Mouse (Mus musculus) retina, postnatal 1 day (tissue): ENCODE data around the gene Arpc2.

ENCODE experiments used
- DNase-seq: peaks from one replicate; pipeline ENCODE4 v3.0.0-alpha.2; 2012

Arpc2 gene

DNA sequence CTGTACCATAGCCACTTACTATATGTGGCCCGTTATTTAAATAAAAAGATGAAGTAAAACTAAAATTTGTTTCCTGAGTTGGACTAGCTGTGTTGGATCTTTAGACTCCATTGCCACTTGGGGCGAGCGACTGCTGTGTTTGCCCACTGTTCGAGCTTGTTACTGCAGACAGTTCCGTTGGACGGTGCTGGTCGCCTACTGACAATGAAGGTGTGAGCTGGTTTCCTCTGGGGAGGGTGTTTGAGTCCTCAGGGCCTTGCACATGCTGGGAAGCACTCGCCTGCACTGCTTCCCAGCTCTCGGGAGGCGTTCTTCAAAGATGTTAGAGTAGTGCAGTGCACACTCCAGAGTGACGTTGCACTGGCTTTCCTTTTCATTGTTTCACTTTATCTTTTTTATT lies 3.7 kb downstream of the Arpc2 start:
- DNase-seq: no peak

DNA sequence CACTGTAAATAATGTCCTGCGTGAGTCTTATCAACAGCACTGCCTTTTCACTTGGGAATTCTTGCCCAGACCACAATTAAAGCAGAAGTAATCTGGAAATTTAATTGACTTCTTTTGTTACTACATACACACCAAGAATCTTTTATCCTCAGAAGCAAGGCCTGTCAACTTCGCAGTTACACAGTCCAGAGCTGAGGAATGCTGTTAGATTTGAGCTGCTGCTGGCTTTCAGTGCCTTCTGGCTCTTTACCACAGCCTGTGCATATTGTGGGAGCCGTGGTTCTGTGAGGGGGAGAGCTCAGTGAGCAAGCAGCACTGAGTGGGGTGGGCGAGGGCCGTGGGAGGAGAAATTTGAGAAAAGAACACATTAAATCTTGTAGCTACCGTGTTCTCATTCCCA lies 4.4 kb downstream of the Arpc2 start:
- DNase-seq: no peak

DNA sequence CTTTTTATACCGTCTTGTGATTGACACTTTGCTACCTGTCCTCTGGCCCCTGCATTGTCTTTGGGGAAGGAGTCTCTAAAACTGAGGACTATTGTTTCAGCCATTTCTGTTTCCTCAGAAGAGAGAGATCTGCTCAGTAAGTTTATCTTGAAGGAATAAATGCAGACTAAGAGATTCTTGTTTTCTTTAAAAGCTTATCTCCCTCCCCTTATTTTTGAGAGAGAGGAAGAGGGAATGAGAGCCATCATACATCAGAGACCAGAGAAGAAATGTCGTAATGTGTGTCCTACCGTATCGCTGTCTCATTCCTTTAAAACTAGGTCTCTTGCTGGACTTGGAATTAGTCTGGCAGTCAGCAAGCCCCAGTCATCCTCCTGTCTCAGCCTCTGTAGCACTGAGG lies 4.9 kb downstream of the Arpc2 start:
- no peak for DNase-seq

DNA sequence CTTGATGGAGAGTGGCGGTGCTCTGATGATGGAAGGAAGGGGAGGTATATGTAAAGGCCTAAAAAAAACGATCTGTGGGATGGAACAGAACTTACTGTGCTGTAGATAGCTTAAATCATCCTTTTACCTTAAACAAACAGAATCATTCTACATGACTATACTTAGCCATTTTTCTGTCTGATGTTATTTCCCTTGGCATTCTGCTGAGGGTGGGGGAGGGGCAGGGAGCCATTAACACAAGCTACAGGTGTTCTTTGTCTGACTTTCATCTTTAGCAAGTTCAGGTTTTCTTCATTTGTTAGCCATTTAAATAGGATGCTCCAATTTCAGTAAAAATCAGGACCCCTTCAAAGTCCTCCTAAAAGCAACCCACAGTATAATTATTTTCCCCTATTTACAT lies 9.6 kb downstream of the Arpc2 start:
- no peak for DNase-seq

GRCm38 (mm10) chr1:74248799-74249198 lies 12.9 kb downstream of the Arpc2 start:
- DNase-seq: no peak

DNA sequence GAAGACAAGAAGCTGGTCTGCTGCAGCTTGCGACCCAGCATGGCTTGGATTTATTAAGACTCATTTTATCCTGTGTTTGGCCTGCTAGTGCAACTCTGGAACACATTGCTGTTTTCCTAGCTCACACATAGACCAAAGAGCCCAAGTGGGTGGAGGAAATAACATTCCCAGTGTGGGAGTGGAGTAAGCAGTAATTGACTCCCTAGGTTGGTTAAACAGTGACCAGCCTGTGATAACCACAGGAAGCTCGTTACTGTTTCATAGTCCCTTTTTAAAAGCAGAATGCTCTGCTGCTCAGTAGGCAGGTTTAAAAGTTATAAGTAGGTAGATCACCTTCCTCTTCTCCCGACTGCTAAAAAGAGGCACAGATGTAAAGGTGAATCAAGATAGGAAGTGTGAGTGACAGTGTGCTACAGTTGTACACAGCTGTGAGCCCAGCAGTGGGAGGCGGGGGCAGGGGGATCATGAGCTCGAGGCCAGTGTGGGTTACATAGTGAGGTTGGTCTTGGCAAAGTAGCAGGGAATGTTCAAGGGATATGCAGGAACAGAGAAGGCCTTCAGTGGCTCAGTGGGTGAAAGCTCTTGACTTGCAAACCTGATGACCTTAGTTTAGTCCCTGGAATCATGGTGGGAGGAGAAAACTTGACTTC lies 13.6 kb downstream of the Arpc2 start:
- no peak for DNase-seq

- no peak for DNase-seq
These were observed 14.2 kb downstream of the Arpc2 start for GRCm38 (mm10) chr1:74250096-74250495.

GRCm38 (mm10) chr1:74255704-74256345 lies 19.9 kb downstream of the Arpc2 start:
- no peak for DNase-seq

DNA sequence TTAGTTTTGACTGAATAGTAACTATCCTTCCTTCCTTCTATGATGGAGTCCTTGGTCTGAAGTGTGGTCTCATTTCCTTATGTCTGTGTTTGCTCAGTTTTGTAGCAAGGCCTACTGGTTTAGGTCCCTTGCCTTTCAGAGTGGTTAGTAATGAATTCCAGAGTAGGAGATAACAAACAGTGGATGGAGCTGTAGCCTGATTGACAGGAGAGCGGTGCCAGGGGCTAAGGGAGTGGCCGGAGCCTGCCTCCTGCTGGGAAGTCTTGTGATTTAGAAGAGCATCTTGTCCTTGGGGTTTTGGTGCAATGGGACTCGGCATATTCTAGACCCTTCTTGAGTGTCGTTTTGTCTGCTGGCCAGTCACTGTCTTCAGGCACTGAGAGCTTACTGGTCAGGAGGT lies 20.9 kb downstream of the Arpc2 start:
- DNase-seq: no peak

DNA sequence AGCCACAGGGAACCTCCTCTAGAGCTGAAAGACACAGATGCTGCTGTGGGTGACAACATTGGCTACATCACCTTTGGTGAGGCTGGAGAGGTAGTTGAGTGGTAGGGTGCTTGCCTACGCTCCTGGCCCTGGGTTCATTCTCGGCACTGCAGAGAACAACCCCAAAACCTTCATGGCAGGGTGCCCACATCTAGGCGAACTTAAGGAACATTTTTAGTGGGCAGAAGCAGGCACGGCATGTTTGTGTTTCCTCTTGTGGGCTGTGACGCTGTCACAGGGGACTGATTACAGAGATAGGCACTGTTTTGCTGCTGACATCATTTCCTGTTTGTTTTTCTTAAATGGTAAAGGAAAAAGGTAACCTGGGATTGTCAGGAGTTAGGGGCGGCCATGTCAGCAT lies 26.6 kb downstream of the Arpc2 start:
- no peak for DNase-seq

- no peak for DNase-seq
These were observed 32.9 kb downstream of the Arpc2 start for GRCm38 (mm10) chr1:74268750-74269149.

- no peak for DNase-seq
These were observed 35.8 kb downstream of the Arpc2 start for GRCm38 (mm10) chr1:74271659-74272058.

DNA sequence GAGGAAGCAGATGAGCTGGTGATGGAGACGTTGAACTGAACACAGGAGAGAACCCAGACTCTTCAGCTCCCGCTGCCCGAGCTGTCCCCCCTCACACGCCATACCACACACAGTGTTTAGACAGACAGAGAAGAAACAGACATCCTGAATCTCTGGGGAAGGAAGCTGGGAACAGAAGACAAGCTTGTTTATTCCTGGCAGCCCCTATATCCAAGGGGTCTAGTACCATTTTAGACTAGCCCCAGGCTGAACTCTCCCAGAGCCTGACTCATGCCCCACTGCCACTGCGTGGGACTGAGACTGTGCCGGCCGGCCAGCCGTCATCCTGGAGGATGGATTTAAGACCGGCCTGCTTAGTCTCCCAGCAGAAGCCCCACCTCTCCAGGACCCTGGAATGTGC lies 39.1 kb downstream of the Arpc2 start:
- DNase-seq: no peak

- DNase-seq: no peak
These were observed 41.2 kb downstream of the Arpc2 start for GRCm38 (mm10) chr1:74277041-74277440.

GRCm38 (mm10) chr1:74277883-74278537 lies 42.1 kb downstream of the Arpc2 start:
- DNase-seq: peak; percentile 30

GRCm38 (mm10) chr1:74278538-74278937 lies 42.7 kb downstream of the Arpc2 start, which contains the start of gene Gpbar1:
Gpbar1 (plus strand) TSS chr1:74278550.
- DNase-seq: no peak

DNA sequence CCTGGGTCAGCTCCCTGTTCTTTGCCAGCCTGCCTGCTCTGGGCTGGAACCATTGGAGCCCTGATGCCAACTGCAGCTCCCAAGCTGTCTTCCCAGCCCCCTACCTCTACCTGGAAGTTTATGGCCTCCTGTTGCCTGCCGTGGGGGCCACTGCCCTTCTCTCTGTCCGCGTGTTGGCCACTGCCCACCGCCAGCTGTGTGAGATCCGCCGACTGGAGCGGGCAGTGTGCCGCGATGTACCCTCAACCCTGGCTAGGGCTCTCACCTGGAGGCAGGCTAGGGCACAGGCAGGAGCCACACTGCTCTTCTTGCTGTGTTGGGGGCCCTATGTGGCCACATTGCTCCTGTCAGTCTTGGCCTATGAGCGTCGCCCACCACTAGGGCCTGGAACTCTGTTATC lies 43.1 kb downstream of the Arpc2 start:
- no peak for DNase-seq

- no peak for DNase-seq
These were observed 44.9 kb downstream of the Arpc2 start for GRCm38 (mm10) chr1:74280591-74281325.

- DNase-seq: no peak
These were observed 45.5 kb downstream of the Arpc2 start for GRCm38 (mm10) chr1:74281372-74281771.

GRCm38 (mm10) chr1:74281886-74282285 lies 46.0 kb downstream of the Arpc2 start:
- DNase-seq: no peak

DNA sequence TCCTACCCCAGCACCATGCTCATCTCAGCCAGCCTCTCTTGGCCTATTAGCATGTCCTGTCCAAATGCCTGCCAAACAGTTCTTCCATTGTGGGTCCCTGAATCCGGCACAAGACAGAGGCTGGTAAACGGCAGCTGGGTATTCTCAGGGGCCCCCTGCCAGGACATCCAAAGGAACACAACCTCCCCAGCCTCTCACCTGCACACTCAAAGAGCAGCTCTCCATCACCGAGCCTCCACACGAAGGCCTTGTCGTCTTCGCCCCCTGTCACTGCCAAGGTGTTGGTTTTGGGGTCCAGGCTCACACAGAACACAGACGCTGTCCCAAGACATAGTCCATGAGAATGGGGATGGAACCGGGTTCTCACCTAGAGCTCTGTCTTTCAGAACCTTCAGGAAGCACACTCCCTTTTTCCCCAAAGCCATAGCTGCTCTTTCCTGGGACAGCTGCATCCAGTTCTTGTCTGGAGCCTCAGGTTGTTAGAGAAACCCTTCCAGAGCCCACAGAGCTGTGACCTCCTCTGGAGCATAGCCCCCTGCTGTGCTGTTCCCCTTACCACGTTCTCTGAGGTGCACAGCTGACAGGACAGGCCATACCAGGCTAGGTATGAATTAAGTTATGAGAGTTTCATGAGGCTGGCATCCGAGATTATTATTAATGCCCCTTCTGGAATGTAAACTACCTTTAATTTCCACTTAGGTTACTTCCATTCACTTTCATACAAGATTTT lies 47.2 kb downstream of the Arpc2 start:
- no peak for DNase-seq

- DNase-seq: peak; percentile 79
These were observed 48.0 kb downstream of the Arpc2 start for GRCm38 (mm10) chr1:74283686-74284463.
